Mouse (Mus musculus): ENCODE data around the gene Supt20.

DNA sequence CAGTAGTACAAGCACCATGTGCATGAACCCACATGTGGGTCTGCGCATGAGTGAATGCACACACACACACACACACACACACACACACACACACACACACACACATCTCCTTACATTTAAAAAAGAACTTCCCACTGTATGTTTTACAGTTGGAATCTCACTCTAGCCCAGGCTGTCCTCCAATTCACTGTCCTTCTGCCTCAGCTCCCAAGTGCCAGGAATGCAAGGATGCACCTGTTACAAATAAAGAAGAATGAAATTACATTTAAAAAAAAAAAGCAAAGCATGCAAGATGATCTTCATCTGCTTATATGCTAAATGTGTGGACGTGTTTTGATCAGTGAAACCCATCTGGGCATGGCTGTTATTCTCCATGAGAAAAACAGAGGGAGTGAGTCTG, 15.8 kb upstream of the Supt20 start:
- TF ChIP-seq CTCF (IDR thresholded peaks at IDR 0.05; ENCODE audit: low read depth, low read length), result no peak
- no peak for TF ChIP-seq POLR2A (IDR thresholded peaks at IDR 0.05; ENCODE audit: extremely low read depth, insufficient read depth, low read length)

Data from liver, adult 2 months (tissue).